Mouse (Mus musculus) neural tube, embryonic 14.5 days (tissue): Measurements from ENCODE around the gene Kat2a. TPM values are rescaled to one million over a fixed set of nuclear protein-coding genes. Genes with fewer than 3 reads are reported as not detected.

Experiments used
- ATAC-seq: fragments of 200-750 bp; cut with Nextera tagmentation; 2 replicates; pipeline ENCODE4 v1.8.0; 2017; ENCODE audit warnings: low read depth, mild to moderate bottlenecking, moderate TSS enrichment, moderate library complexity
- H3K27ac ChIP-seq: fragments of 300-500 bp; sonication (generic); 2 replicates; pipeline ENCODE4 v1.5.1; 2014; ENCODE audit warnings: low read depth, mild to moderate bottlenecking, control low read depth, low read length, moderate library complexity, mixed read lengths
- H3K27me3 ChIP-seq: fragments of 300-500 bp; sonication (generic); 2 replicates; pipeline ENCODE4 v1.6.1; 2014; ENCODE audit warnings: low read length; ENCODE audit not compliant: control insufficient read depth, insufficient read depth
- H3K36me3 ChIP-seq: fragments of 300-500 bp; sonication (generic); 2 replicates; pipeline ENCODE4 v1.6.1; 2014; ENCODE audit warnings: low read length, mixed read lengths; ENCODE audit not compliant: control insufficient read depth, insufficient read depth
- H3K4me1 ChIP-seq: fragments of 300-500 bp; sonication (generic); 2 replicates; pipeline ENCODE4 v1.6.1; 2014; ENCODE audit warnings: low read length; ENCODE audit not compliant: control insufficient read depth, insufficient read depth
- H3K4me2 ChIP-seq: fragments of 300-500 bp; sonication (generic); 2 replicates; pipeline ENCODE4 v1.6.1; 2014; ENCODE audit warnings: mild to moderate bottlenecking, low read depth, low read length, control low read depth
- H3K4me3 ChIP-seq: fragments of 300-500 bp; sonication (generic); 2 replicates; pipeline ENCODE4 v1.5.1; 2014; ENCODE audit warnings: low read depth, low read length, control low read depth, mixed read lengths
- H3K9ac ChIP-seq: fragments of 300-500 bp; sonication (generic); replicated peaks from 2 replicates; pipeline ENCODE4 v1.6.1; 2014; ENCODE audit warnings: low read depth, mild to moderate bottlenecking, control low read depth, low read length, mixed read lengths
- H3K9me3 ChIP-seq: fragments of 300-500 bp; sonication (generic); 2 replicates; pipeline ENCODE4 v1.6.1; 2016; ENCODE audit warnings: low read length; ENCODE audit not compliant: control insufficient read depth
- WGBS: fragments of 180-500 bp; shearing (Covaris S2); extraction: QIAGEN DNeasy Blood & Tissue Kit; methylation state at CpG from one replicate; pipeline ENCODE4 v1.1.7; 2014; 5-methylcytosine and 5-hydroxymethylcytosine counted together
- polyA plus RNA-seq: library from polyadenylated mRNA; unstranded; fragments of >200 nt; fragmentation: Nextera tagmentation; extraction: Ambion mirVana; gene quantifications from 2 replicates; pipeline ENCODE4 v1.2.1, GENCODE M21; 2014

The Kat2a gene
- polyA plus RNA-seq, 1 experiment from 2014 or later, result 55.3 TPM

- ATAC-seq, result no peak
- Histone ChIP-seq H3K36me3 (0 out of 2 replicates have a peak, but pooled peaks cover 3% of the 10 kb centered on the region), H3K4me1 (no peaks in the 10 kb centered on the region; the same call in 1 of the 2 replicates), H3K9ac (no peak overlapping the region), H3K9me3 (no peaks in the 10 kb centered on the region), H3K27ac (no peak overlapping the region), H3K4me3 (no peak overlapping the region), H3K4me2 (no peak overlapping the region), H3K27me3 (no peaks in the 10 kb centered on the region)
- WGBS, result 93% methylated on average over 3 of the region's 3 CpGs
These were observed 14.9 kb upstream of the Kat2a start for GRCm38 (mm10) chr11:100727201-100727600.

- no peak overlapping the region for H3K9ac ChIP-seq
- H3K4me1 ChIP-seq, result no peaks in the 10 kb centered on the region; the same call in 1 of the 2 replicates
- ATAC-seq, result no peak
- 0 out of 2 replicates have a peak, but pooled peaks cover 3% of the 10 kb centered on the region for H3K36me3 ChIP-seq
- 56% methylated on average over 5 of the region's 5 CpGs for WGBS
- no peak overlapping the region for H3K4me3 ChIP-seq
- H3K9me3 ChIP-seq, result no peaks in the 10 kb centered on the region
- no peak overlapping the region for H3K27ac ChIP-seq
- no peak overlapping the region for H3K4me2 ChIP-seq
- H3K27me3 ChIP-seq, result no peaks in the 10 kb centered on the region
These were observed 12.8 kb upstream of the Kat2a start for GRCm38 (mm10) chr11:100724919-100725512.

- H3K9ac ChIP-seq, result no peak overlapping the region
- 55% methylated on average over 2 of the region's 2 CpGs for WGBS
- no peaks in the 10 kb centered on the region for H3K9me3 ChIP-seq
- no peak overlapping the region for H3K27ac ChIP-seq
- H3K36me3 ChIP-seq, result peaks cover 14% of the 10 kb centered on the region
- no peaks in the 10 kb centered on the region; the same call in 1 of the 2 replicates for H3K4me1 ChIP-seq
- H3K27me3 ChIP-seq, result no peaks in the 10 kb centered on the region
- no peak overlapping the region for H3K4me3 ChIP-seq
- no peak for ATAC-seq
- no peak overlapping the region for H3K4me2 ChIP-seq
These were observed 10.3 kb upstream of the Kat2a start for GRCm38 (mm10) chr11:100722493-100723028.

GRCm38 (mm10) chr11:100721776-100722492, 9.7 kb upstream of the Kat2a start:
- Histone ChIP-seq H3K9ac (no peak overlapping the region), H3K27me3 (no peaks in the 10 kb centered on the region), H3K4me1 (no peaks in the 10 kb centered on the region; the same call in 1 of the 2 replicates), H3K36me3 (peaks cover 16% of the 10 kb centered on the region), H3K4me2 (no peak overlapping the region), H3K27ac (no peak overlapping the region), H3K9me3 (no peaks in the 10 kb centered on the region), H3K4me3 (no peak overlapping the region)
- WGBS, result 71% methylated on average over 8 of the region's 8 CpGs
- ATAC-seq, result no peak

GRCm38 (mm10) chr11:100721254-100721653, 9.0 kb upstream of the Kat2a start:
- no peaks in the 10 kb centered on the region for H3K9me3 ChIP-seq
- H3K27me3 ChIP-seq, result no peaks in the 10 kb centered on the region
- no peaks in the 10 kb centered on the region; the same call in 1 of the 2 replicates for H3K4me1 ChIP-seq
- H3K27ac ChIP-seq, result no peak overlapping the region
- ATAC-seq, result no peak
- H3K9ac ChIP-seq, result no peak overlapping the region
- peaks cover 23% of the 10 kb centered on the region for H3K36me3 ChIP-seq
- no peak overlapping the region for H3K4me3 ChIP-seq
- WGBS, result 65% methylated on average over 4 of the region's 4 CpGs
- no peak overlapping the region for H3K4me2 ChIP-seq

GRCm38 (mm10) chr11:100720345-100720744, 8.1 kb upstream of the Kat2a start:
- no peaks in the 10 kb centered on the region for H3K27me3 ChIP-seq
- no peaks in the 10 kb centered on the region for H3K9me3 ChIP-seq
- H3K4me2 ChIP-seq, result no peak overlapping the region
- no peak overlapping the region for H3K4me3 ChIP-seq
- no peaks in the 10 kb centered on the region; the same call in 1 of the 2 replicates for H3K4me1 ChIP-seq
- H3K27ac ChIP-seq, result 0 out of 2 replicates have a peak overlapping the region, but pooled peaks have one; percentile 39
- H3K9ac ChIP-seq, result no peak overlapping the region
- H3K36me3 ChIP-seq, result peaks cover 32% of the 10 kb centered on the region
- WGBS, result 83% methylated on average over 5 of the region's 5 CpGs
- no peak for ATAC-seq

- Histone ChIP-seq H3K9me3 (no peaks in the 10 kb centered on the region), H3K9ac (no peak overlapping the region), H3K4me1 (no peaks in the 10 kb centered on the region; the same call in 1 of the 2 replicates), H3K27ac (no peak overlapping the region), H3K4me2 (no peak overlapping the region), H3K27me3 (no peaks in the 10 kb centered on the region), H3K4me3 (no peak overlapping the region), H3K36me3 (peaks cover 34% of the 10 kb centered on the region)
- no peak for ATAC-seq
- 85% methylated on average over 11 of the region's 11 CpGs for WGBS
These were observed 7.6 kb upstream of the Kat2a start for GRCm38 (mm10) chr11:100719893-100720292.

GRCm38 (mm10) chr11:100719312-100719711, 7.0 kb upstream of the Kat2a start:
- H3K27ac ChIP-seq, result no peak overlapping the region
- H3K36me3 ChIP-seq, result peaks cover 36% of the 10 kb centered on the region
- no peak overlapping the region for H3K9ac ChIP-seq
- H3K4me2 ChIP-seq, result no peak overlapping the region
- no peaks in the 10 kb centered on the region for H3K27me3 ChIP-seq
- H3K9me3 ChIP-seq, result no peaks in the 10 kb centered on the region
- 82% methylated on average over 3 of the region's 3 CpGs for WGBS
- ATAC-seq, result no peak
- no peak overlapping the region for H3K4me3 ChIP-seq
- H3K4me1 ChIP-seq, result no peaks in the 10 kb centered on the region; the same call in 1 of the 2 replicates

GRCm38 (mm10) chr11:100718866-100719265, 6.6 kb upstream of the Kat2a start:
- Histone ChIP-seq H3K27me3 (no peaks in the 10 kb centered on the region), H3K9ac (no peak overlapping the region), H3K9me3 (no peaks in the 10 kb centered on the region), H3K4me3 (no peak overlapping the region), H3K4me1 (peaks cover under 1% of the 10 kb centered on the region), H3K36me3 (peaks cover 36% of the 10 kb centered on the region), H3K4me2 (no peak overlapping the region), H3K27ac (no peak overlapping the region)
- ATAC-seq, result no peak
- WGBS, result 86% methylated on average over 4 of the region's 4 CpGs
